Mouse (Mus musculus) urinary bladder, adult 18-20 months (tissue): ENCODE results near the gene Katna1.
A peak's percentile ranks its signal among the peaks of the same experiment; 100 is the strongest.
"Not testable (repeated sequence)": the region's sequence is repeated elsewhere in the genome, so short reads cannot be mapped to it uniquely, and the experiment has no call there.

Source experiments
- DNase-seq, 2 experiments: peaks; one replicate each; pipeline ENCODE4 v3.0.0; 2022; ENCODE audit warnings: low spot score in 2 of 2, mixed read lengths in 2 of 2

The Katna1 gene

DNA sequence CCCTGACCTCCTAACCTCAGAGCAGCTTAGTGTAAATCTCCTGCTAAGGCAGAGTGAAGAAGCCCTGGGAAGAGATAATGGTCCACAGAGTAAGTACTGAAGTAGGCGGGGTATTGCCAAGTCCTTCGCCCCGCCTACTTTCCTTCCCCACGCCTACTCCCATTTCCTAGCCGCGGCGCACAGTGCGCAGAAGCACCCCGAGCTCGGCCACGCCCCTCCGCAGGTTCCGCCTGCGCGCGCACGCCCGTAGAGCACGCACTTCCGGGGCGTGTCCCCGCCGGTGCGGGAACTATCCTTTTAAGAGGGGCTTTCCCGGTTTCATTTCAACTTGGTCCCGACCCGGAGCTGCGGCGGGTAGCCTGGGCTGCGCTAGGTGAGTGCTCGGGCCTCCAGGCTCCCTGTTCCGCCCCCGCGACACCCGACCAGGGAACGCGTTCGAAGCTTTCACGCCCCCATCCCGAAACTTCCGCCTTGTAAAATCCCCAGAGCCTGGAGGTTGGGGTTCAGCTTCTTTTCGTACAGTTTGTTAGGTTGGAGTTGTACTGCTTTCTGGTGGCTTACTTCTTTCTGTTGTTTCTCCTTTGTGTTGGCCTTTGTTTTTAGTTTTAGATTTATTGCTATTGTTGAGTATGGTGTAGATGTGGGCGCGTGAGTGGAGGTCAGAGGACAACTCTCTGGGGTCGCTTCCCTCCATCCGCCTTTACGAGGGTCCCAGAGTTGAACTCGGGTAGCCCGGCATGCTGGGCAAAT, at the start of gene Katna1:
Katna1 (plus strand) TSS at position 250 of the 750 bp plus-strand sequence.
- peak; percentile 81 to 89 for DNase-seq

DNA sequence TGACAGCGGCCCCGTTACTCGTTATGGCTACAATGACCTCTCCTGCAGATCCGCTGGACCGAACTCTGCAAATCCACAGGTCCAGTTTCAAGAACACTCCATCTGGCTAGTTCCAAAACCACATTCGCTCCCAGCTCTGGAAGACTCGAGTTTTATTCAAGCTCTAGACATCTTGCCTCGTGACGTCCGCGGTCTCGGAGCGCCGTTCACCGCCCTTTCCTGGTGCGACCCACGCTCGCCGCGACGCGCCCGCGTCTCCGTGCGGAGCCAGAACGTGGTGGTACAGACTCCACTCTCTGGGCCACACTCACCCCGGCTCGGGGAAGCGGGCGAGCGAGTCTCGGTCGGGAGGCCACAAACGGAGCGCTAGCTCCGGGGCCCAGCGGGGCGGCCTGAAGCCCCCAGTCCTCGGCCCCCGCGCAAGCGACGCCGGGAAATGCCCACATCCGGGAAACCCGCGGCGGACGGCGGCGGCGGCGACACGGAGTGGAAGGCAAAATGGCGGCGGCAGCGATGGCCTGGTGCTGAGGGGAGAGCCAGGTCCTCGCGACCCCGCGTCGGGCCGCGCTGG, 45.0 kb upstream of the Katna1 start, which contains the start of the genes Pcmt1 and Lats1:
Pcmt1 (minus strand) TSS at position 406 of the 571 bp plus-strand sequence.
Lats1 (plus strand) TSS at position 484 of the 571 bp plus-strand sequence.
- peak; percentile 82 to 87 for DNase-seq

DNA sequence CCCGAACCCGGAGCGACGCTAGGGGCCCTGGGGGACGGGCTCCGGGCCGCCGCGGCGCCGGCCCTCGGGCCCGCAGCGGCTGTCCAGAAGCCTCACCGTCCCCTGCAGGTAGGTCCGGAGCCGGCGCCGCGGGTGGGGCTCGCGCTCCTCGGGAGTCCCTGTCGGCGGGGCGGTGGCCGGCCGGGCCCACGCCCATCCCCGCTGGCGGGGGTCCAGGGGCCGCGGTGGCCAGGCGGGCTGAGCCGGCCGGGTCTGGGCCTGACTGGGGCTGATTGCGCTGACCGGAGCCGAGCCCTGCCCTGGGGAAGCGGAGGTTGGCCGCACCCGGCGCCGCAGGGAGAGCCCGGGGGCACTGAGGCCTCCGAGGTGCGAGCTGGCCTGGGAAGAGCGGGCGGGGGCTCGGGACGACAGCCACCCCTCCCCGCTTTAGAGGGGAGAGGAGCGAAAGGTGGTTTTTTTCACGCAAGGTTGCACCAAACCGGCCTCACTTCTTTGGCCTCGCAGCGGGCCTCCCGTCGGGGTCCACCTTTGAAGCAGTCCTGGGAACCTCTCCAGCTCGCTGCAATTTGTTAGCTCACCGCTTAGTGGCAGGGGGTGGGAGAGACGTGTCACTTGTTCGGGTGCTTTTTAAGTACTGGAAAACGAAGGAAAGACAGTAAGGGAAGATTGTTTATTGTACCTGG, 44.3 kb upstream of the Katna1 start:
- peak; percentile 66 to 73 for DNase-seq

- no peak for DNase-seq
Observed at GRCm38 (mm10) chr10:7682249-7682648, 43.6 kb upstream of the Katna1 start.

DNA sequence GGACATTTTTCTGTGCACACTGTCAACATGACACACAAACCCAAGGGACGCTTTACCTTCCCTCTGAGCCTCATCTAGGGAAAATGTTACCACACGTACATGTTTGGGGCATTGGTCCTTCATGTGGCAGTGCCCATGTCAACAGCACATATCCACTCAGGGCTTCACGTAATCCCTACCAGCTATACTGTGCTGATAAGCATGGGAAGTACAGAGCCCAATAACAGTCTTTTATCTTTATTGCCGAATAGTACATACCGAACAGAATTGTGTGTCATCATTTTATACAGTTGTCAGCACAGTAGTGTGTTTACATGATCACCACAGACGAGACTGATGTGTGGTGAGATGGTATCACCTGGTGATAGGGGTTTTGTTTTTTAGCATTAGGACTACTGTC, 38.9 kb upstream of the Katna1 start:
- DNase-seq: no peak

DNA sequence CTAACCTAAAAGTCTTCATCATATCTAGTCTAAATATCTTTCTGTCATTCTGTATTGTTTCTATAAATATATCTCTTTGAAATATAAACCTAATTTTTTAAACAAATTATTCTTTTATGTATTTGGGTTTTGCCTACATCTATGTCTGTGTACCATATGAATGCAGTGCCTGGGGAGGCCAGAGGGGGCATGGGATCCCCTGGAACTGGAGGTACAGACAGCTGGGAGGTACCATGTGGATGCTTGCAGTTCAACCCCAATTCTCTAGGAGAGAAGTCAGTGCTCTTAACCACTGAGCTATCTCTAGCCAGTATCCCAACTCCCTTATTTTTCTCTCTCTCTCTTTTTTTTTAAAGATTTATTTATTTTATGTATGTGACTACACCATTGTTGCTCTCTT, 30.5 kb upstream of the Katna1 start:
- DNase-seq: no peak

DNA sequence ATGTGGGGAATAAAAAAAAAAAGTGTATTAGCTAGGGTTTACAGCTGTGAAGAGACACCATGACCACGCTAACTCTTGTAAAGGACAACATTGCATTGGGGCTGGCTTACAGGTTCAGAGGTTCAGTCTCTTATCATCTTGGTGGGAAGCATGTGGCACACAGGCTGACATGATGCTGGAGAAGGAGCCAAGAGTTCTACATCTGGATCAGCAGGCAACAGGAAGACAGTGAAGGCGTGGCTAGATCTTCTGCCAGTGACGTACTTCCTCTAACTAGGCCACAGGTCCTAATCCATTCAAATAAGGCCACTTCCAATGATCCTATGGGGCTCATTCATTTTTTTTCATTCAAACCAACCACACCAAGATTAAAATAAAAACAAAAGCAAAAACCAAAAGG, 25.7 kb upstream of the Katna1 start:
- no peak for DNase-seq

DNA sequence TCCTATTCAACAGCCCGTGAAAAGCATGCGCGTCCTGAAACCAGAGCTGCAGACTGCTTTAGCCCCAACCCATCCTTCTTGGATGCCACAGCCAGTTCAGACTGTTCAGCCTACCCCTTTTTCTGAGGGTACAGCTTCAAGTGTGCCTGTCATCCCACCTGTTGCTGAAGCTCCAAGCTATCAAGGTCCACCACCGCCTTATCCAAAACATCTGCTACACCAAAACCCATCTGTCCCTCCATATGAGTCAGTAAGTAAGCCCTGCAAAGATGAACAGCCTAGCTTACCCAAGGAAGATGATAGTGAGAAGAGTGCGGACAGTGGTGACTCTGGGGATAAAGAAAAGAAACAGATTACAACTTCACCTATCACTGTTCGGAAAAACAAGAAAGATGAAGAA, 23.2 kb upstream of the Katna1 start:
- DNase-seq: no peak

- DNase-seq: no peak
Observed at GRCm38 (mm10) chr10:7710121-7710520, 15.7 kb upstream of the Katna1 start.

DNA sequence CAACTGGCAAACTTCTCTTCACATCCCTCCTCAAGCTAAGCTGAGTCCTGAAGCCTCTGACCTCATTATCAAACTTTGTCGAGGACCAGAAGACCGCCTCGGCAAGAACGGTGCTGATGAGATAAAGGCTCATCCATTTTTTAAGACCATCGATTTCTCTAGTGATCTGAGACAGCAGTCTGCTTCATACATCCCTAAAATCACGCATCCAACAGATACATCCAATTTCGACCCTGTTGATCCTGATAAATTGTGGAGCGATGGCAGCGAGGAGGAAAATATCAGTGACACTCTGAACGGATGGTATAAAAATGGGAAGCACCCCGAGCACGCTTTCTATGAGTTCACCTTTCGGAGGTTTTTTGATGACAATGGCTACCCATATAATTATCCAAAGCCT, 13.3 kb upstream of the Katna1 start:
- no peak for DNase-seq

DNA sequence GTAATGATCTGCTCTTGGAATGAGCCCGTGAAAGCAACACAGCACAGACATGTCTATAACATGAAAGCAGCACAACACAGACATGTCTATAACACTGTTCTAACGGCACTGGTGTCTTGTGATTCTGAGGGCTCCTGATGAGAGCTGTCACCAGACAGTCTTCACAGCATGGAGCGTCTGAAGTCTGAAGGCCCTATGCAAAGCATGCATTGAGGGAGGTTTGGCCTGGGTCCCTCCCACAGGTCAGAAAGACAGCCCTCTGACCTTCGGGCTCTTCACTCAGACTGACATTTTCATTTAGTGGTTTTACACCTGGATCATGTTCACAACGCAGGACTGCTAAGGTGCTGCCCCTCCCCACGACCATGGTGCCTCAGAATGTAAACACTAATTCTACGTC, 10.7 kb upstream of the Katna1 start:
- no peak for DNase-seq

DNA sequence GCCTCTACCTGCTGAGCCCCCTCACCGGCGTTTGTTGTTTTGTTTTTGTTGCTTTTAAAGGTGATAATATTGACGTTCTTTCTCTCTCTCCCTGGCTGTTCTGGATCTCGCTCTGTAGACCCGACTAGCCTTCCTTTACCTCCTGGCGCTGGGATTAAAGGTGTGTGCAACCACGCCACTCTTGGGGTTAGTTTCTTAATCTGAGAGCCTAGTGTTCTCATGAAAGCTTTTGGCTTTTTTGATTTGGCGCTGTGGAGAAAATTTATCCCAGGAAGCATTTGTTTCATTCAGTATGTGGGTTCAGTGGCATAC, 657 bp downstream of the Katna1 start:
- DNase-seq: peak in 1 of 2 experiments; percentile 5

- no peak for DNase-seq
Observed at GRCm38 (mm10) chr10:7727011-7727410, 1.2 kb downstream of the Katna1 start.

DNA sequence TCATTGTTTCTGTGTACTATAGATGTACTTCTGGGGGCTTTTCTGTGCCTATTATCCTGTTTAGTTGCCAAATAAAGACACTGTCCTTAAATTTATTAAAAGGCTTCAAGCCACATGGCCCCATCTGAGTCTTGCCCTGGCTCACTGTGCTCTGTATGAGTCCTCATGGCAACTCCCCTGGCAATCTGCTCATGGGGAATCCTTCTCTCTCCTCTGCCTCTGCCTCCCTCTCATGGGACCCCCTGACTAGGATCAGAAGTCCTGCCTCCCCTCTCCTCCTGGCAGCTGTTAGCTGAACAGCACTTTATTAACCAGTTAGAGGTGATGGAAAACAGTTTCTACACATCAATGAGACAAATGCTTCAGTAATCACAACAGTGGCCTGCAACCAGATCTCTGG, 5.8 kb downstream of the Katna1 start:
- DNase-seq: no peak

- DNase-seq: no peak
Observed at GRCm38 (mm10) chr10:7737122-7737521, 11.3 kb downstream of the Katna1 start.

GRCm38 (mm10) chr10:7737914-7738313, 12.1 kb downstream of the Katna1 start:
- no peak for DNase-seq

- not testable (repeated sequence) for DNase-seq
Observed at GRCm38 (mm10) chr10:7745528-7745927, 19.7 kb downstream of the Katna1 start.

GRCm38 (mm10) chr10:7748752-7749151, 23.0 kb downstream of the Katna1 start:
- no peak for DNase-seq

- no peak for DNase-seq
Observed at GRCm38 (mm10) chr10:7757544-7757943, 31.7 kb downstream of the Katna1 start.

DNA sequence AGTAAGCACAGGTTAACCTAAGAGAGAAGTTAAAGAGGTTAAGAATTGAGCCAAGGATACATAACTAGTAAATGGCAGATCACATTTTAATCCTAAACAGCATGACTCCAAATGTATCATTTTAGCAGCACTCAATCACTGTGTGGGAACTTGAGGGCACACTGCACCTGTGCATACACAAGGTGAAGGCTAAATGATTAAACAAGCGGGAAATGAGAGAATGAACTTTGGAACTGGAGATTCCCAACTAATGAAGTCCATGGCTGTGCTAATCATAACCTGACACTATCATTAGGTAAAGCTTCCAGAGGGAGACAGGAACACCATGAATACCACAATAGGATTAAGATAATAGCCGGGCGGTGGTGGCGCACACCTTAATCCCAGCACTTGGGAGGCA, 46.5 kb downstream of the Katna1 start:
- DNase-seq: no peak

DNA sequence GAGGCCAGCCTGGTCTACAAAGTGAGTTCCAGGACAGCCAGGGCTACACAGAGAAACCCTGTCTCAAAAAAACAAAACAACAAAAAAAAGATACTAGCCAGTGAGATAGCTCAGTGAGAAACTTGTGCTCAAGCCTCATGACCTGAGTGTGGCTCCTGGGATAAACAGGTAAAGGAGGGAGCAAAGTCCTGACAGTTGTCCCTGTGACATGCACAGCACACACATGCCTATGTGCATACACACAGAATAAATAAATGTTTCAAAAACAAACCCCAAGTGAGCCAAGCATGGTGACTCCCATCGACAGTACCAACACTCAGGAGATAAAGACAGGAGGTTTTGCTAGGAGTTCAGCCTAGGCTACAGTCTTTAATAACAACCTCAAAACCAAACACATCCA, 47.0 kb downstream of the Katna1 start:
- DNase-seq: no peak

DNA sequence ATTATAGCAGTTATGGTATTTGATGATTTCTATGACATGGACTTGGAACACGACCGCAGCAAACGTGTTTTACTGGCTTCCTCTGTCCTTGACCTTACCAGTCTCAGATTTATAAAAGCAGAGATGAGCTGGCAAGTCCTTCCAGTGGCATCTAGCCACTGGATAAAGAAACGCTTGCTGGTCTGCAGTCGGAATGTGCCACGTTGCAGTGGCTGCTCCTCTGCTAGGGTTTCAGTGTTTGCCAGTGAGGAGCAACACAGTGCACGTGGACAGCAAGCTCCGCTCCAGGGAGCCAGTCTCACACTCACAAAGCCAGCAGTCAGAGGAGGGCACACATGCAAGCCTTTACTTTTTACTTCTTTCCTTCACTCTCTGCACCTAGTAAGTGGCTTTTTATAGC, 49.6 kb downstream of the Katna1 start:
- DNase-seq: no peak

DNA sequence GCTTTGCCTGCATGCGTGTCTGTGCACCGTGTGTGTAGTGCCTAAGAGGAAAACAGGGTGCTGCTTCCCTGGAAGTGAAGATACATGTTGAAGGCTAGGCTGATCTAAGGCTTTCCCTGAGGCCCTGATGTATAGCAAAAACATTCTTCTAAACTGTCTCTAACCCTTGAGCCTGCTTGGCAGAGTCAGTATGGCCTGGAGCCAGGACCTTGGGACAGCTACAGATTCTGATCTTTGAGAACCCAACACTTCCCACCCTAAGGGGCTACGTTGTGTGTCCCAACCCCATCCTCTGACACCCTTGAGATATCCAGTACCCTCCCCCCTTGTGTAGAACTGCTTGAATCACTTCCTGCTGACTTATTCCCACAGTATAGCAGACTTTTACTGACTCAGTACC, 52.6 kb downstream of the Katna1 start:
- no peak for DNase-seq
